ENCODE assay signal across 9 mouse cellular contexts in the genomic region with DNA sequence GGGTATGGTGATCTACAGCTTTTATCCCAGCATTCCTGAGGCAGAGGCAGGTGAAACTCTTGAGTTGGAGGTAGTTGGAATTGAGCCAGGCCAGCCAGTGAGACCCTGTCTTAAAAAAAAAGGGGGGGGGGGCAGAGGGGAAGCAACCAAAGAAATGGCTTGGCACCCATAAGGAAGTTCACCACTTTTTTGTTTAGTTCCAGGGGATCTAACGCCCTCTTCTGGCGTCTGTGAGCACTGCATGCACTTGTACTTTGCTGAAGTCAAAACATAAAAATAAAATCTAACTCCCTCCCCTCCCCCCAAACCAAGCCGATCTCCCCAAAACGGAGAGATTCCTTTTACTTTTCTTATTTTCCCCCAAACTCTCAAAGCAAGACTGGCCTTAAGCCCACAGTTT. TPM values are rescaled to one million over a fixed set of nuclear protein-coding genes. Genes with fewer than 3 reads are reported as not detected.
DNase-seq lines count a peak whose midpoint lies in the region; ATAC-seq and TF ChIP-seq lines count a peak whose summit lies in the region.
"Had no signal": no experiment of that assay in that cellular context is flagged by ENCODE, and none has a peak within 500 bp of the region (broad histone marks: within the 10 kb centered on the region; RNA-seq: fewer than 3 reads in every experiment).

No protein-coding gene starts in this region.

- peak; percentile 26; the same call in 1 of the 2 replicates for TF ChIP-seq CTCF in cerebellum, adult 2 months (IDR thresholded peaks at IDR 0.05; ENCODE audit: borderline replicate concordance, insufficient read depth, low read depth, low read length)

- ATAC-seq in monocyte, adult 5-6 weeks (replicated peaks; ENCODE audit: insufficient number of reproducible peaks, low FRiP score, low TSS enrichment, poor library complexity, severe bottlenecking), result no peak

- H3K4me3 ChIP-seq in cerebellum, adult 2 months (replicated peaks; ENCODE audit: insufficient read depth, low read depth, low read length), result no peak overlapping the region
- H3K4me3 ChIP-seq: megakaryocyte, embryonic 14.5 days had no signal

- no peaks in the 10 kb centered on the region for H3K27me3 ChIP-seq in cerebellum, adult 2 months (ENCODE audit: control insufficient read depth, insufficient read depth, low read length)

- H3K27ac ChIP-seq in cerebellum, adult 2 months (ENCODE audit: insufficient read depth, low read length), result no peak overlapping the region

- H3K4me1 ChIP-seq in cerebellum, adult 2 months (ENCODE audit: control insufficient read depth, insufficient read depth, low read length), result no peaks in the 10 kb centered on the region; the same call in 1 of the 2 replicates

- TF ChIP-seq POLR2A in cerebellum, adult 2 months (IDR thresholded peaks at IDR 0.05; ENCODE audit: borderline replicate concordance, insufficient read depth, low read length), result no peak

- DNase-seq in cerebellum, adult 2 months, result no peak
- no peak for DNase-seq in cerebellum, adult 8-10 months
- peak; percentile 39 to 57 for DNase-seq in left cerebral cortex, postnatal 14 days (ENCODE audit: low spot score in 2 of 2)
- no peak for DNase-seq in left cerebral cortex, postnatal 4 days
- DNase-seq in MEL-GATA-1-ER (ENCODE audit: extremely low read depth, low read depth), result peak; percentile 51
- DNase-seq in lung, postnatal 14 days, result peak; percentile 14
- DNase-seq in urinary bladder, postnatal 36 days (ENCODE audit: low spot score in 2 of 2), result no peak

- intact Hi-C loops in left cerebral cortex, postnatal 14 days (cut with DNase I), result loop anchor here (5.0 kb wide), 1 partner anchor 303 kb away; a partner anchor contains a TSS
- intact Hi-C loops in left cerebral cortex, postnatal 4 days (cut with DNase I), result loop anchor here (5.0 kb wide), 1 partner anchor 303 kb away; a partner anchor contains a TSS

- 50% methylated on average over 4 of the region's 4 CpGs for WGBS in cerebellum, adult 2 months

RNA-seq across cellular contexts. Expression of a gene that starts 3.3 kb away (rescaled TPM):
- polyA plus RNA-seq in cerebellum, adult 2 months (2012; rRNA removed), result 2.8 and 3.2 TPM in 2 replicates
- 1 to 10 TPM; 4.5 to 4.9 TPM for total RNA-seq in left cerebral cortex, postnatal 14 days (2021)
- total RNA-seq in left cerebral cortex, postnatal 4 days (2021), result 10 to 100 TPM; 13.3 to 14.1 TPM
- total RNA-seq in monocyte, adult 5-6 weeks (2017), result 1.4 to 6.0 TPM (median 1.5 TPM) in 3 replicates

RNA-seq across cellular contexts. Expression of a gene that starts 48.5 kb away (rescaled TPM):
- polyA plus RNA-seq in cerebellum, adult 2 months (2012; rRNA removed), result 13.4 and 15.7 TPM in 2 replicates
- total RNA-seq in left cerebral cortex, postnatal 14 days (2021), result 1 to 10 TPM; 4.0 to 6.4 TPM
- 1 to 10 TPM; 4.9 TPM for total RNA-seq in left cerebral cortex, postnatal 4 days (2021)
- 2.1 to 13.0 TPM (median 8.4 TPM) in 3 replicates for total RNA-seq in monocyte, adult 5-6 weeks (2017)

Comparison
In these comparisons a context has a peak if more than half of its experiments do, and no peak if none do; other contexts are left out.
1. DNase-seq: peak in left cerebral cortex, postnatal 14 days (2 of 2), MEL-GATA-1-ER (single experiment) and lung, postnatal 14 days (single experiment); none in cerebellum, adult 2 months (0 of 2), cerebellum, adult 8-10 months (single experiment), left cerebral cortex, postnatal 4 days (single experiment) and urinary bladder, postnatal 36 days (0 of 2).